Mouse (Mus musculus) adipocyte (in vitro differentiated cells): ENCODE measurements around the gene Cpn1.

ENCODE experiments used
- DNase-seq: peaks from one replicate; pipeline ENCODE4 v3.0.0-alpha.2; 2016; ENCODE audit warnings: low spot score

The Cpn1 gene

DNA sequence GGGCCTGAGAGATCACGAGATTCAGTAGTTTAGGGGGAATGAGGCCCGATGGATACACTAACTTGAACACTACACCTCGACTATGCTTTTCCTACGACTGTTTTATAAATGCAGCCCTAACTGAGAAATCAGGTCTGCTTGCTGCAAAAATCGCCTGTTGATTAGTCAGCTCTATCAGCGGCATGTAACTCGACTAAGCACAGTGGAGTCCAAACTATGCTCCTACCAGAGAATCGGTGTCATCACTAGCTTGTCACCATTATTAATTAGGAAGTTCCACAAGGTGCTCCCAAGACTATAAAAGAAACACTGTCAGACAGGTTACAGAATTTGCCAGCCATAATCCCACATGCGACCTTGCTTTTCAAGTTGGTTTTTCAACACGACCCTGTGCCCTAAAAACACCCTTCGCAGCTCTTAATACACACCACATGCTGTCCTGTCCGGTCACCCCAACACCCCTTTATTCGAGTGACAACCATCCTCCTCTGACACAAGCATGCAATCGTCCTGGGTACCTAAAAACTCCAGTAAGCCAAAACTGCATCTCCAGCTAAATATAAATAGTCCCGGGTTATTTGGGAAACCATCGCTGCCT lies 47.1 kb downstream of the Cpn1 start:
- peak; percentile 45 for DNase-seq

DNA sequence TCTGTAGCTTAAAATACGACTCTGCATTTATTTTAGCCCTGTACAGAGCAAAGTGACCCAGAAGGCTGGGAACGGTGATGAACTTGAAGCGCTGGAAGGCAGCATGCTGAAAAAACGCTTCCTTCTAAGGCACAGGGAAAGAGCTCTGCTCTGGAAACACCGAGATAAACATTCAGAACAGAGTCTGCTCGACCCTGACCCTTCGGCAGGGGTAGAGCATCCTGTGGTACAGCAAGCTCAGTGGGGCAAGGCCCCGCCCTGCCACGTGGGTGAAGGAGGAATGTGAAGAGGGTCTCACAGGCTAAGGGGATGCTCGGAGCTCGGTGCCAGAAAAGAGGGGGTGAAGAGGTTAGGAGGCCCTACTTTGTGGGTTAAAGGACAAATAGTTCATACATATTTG lies 48.0 kb downstream of the Cpn1 start:
- no peak for DNase-seq

DNA sequence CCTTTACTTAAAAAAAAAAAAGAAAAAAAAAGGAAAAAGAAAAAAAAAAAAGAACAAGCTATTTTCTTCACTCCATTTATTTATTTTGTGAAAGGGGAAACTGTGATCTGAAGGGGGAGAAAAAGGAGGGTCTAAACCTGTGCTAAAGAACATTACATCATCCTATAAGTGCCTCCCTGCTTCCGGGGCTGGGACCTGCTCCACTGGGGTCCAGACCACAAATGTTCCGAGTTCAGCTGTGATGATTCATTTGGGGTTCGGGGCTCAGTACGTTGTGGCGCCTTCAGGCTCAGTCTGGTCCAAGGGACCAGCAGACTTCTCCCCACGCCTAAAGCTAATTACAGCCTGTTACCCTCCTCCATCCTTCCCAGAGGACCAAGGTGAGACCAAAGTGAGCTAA lies 55.4 kb downstream of the Cpn1 start:
- no peak for DNase-seq

DNA sequence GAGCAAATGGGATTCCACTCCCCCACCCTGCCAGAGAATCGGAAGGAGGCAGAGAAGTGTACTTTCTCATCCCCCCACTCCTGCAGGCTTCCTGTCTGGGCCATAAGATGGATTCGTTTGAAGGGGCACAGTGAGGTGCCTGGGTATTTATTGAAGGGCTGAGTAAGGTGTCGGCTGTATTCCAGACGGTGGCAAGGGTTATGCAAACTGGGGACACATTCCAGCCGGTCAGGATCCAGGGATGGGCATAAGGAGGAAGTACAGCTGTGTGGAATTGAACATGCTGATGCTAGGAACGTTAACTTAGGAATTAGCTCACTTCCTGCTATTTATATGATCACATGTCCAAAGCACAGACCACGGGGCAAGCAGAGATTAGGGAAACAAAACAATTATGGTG lies 56.0 kb downstream of the Cpn1 start:
- DNase-seq, result no peak

DNA sequence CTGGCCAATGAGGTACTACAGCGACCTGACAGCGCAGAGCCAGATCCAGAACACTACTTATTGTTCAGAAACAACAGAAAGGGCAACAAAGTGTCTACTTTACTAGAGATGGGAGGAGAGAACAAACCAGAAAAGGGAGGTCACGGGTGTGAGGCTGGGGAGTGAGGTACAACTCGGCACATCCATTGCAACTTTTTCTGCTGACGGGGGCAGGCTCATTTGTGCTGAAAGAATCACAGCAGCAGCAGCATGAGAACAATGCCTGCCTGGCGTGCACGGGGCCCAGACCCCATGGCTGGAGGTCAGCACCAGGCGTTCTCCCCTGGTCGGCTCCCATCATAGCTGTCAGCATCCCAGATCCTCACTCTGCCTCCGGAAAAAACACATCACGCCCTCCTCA lies 56.5 kb downstream of the Cpn1 start:
- DNase-seq, result no peak

DNA sequence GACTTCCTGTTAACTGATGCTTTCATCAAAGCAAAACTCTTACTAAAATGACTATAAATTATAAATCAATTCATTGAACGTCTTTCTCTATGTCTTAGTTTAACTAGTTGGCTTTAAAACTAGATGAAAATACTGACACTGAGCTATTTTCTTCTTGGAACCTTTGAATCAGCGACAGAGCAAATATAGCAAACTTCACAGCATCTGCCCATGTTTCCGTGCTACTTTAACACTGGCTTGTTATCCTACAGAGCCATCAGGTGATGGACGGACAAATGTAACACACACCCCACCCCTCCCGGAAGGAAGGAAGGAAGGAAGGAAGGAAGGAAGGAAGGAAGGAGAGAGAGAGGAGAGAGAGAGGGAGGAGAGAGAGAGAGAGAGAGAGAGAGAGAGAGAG lies 58.4 kb downstream of the Cpn1 start:
- no peak for DNase-seq

DNA sequence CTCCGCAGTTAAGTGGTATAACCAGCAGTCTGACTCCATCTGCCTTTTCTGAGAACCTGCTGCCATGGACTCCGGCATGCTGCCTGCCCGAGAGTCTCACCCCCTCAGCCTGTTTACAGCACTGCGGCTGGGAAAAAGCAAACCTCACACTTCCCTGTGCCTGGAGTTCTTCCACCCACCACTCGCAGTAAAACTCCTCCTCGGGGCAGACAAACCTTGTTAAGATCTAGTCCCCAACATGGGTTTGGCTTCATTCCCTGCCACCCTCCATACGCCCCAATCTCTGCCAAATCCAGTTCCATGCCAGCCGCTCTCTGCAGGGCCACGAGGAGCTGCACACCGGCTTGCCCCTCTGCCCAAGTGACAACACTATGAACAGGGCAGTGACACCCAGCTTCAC lies 59.3 kb downstream of the Cpn1 start:
- no peak for DNase-seq

DNA sequence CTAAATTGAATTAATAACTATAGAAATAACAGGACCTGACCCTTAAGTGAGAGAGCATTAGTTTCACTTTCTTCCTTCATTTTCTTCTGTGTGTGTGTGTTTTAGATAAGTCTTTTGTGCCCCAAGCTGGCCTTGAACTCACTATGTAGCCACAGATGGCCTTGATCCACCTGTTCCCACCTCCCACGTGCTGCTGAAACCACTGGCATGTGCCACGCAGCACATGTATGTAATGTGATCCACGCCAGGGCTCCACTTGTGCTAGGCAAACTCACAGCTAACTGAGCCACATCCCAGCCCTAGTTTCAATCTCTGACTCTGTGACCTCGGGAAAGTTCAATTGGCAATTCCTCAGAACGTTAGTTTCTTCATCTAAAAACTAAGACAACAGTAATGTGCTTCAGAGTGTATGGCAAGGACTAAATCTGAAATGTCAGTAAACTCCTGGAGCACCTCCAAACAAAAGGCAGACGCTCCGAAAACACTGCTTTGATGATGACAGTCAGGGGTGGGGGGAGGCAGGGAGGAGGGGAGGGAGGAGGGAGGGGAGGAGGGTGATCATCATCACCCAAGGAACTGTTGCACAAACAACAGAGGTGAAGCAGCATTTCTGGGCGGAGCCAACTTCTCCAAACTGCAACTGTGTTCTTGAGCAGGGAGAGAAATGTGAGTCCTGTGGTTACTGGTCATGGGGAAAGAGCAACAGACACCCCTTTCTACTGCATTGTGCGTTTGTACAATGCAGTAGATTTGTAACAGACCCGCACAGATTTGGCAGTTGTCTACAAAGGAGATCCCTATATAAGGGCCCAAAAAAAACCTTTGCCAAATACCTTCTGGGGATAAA lies 60.0 kb downstream of the Cpn1 start:
- peak; percentile 65 for DNase-seq

DNA sequence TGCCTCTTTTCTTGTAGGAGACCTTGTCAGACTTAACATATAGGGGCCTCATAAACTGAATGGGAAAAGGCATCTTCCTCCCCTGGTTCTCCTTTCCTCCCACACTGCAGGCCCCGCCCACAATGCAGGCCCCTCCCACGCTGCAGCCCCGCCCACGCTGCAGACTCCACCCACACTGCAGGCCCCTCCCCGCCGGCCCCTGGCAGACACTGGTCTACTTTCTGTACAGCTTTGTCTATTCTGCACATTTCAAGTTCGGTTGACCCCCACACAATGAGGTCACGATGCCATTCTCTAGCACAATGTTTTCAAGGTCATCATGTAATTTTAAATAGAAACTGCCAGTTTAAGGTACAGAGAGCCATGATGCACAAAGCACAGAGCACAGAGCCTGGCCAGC lies 62.0 kb downstream of the Cpn1 start:
- no peak for DNase-seq

DNA sequence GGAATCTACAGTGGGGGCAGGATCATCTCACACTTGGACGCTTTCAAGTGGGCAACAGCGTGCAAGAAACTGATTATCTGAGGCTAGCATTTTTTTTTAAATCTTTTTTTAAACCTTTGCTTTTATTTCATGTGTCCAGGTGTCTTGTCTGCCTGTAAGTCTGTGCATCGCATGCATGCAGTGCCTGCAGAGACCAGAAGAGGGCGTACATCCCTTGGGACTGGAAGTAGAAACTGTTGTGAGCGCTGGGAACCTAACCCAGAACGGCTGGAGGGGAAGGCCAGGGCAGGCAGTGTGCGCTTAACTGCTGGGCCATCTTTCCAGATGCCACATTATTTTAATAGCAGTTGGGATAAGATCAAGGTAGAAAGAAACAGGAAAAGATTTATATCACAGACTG lies 63.4 kb downstream of the Cpn1 start:
- no peak for DNase-seq

DNA sequence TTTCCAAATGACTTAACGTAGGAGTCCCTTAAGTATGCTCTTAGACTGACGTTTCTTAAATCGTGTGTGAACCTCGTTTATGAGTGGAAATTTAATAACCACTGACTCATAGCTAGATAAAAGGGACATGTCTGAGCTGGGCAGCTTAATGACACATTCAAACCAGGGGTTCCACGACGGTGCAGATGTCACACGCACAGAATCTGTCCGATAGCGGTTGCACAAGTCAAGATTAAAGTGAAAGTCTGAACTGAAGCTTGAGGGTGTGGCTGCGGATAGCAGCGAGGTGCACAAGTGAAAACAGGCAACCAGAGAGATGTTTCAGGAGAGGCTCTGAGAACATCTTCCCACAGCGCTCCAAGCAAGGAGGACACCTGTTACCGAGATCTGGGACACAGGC lies 64.9 kb downstream of the Cpn1 start:
- DNase-seq, result no peak

DNA sequence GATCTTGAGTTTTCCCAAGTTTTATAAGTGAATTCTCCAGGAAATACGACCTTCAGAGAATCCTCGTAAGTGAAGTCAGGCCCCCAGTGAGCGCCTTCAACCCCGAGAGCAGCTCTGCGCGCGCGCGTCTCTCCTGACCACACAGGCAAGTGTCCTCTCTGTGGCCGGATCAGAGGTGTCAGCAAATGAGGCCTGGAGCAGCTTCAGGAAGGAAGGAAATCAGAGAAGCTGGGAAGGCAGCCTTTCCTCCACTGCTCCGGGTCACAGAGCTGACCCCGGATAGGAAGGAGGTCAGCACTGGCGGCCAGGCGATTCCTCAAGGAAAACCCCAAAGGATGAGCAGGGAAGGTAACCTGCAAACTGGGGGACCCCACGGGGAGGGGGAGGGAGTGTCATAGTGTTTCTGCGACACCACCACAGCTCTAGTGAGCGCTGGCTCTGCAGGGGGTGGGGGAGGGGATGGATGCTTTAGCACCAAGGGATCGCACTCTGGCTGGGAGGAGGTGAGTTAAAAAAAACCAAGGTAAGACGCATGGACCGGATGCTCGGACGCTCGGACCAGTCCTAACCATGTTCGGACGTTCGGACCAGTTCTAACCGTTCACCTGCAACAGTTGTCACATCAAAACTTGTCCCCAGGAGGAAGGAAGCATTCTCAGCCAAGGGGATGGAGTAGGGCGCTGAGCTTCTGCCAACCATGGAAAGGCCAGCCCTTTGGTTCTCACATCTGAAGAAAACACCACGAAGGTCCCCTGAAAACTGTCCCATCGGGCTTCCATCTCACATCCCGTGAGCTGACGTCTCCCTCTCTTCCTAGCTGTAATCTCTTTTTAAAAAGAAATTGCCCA lies 65.7 kb downstream of the Cpn1 start:
- no peak for DNase-seq

DNA sequence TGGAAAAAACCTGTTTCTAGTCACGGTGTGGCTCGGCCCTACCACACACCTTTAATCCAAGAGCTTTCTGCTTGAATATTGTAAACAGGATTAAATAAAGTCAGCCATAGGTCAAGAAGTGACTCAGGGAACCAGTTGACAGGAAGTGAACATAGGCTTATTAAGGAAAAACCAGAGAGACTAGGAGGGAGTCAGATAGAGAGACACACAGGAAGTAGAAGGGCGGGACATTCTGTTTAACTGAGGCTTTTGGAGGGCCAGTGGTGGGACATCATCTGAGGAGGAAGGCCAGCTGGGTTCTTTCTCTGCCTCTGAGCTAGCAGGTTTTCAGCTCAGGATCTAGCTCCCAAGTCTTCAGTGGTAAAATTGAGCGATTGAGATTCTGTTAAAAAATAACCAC lies 66.5 kb downstream of the Cpn1 start:
- DNase-seq, result peak; percentile 30

DNA sequence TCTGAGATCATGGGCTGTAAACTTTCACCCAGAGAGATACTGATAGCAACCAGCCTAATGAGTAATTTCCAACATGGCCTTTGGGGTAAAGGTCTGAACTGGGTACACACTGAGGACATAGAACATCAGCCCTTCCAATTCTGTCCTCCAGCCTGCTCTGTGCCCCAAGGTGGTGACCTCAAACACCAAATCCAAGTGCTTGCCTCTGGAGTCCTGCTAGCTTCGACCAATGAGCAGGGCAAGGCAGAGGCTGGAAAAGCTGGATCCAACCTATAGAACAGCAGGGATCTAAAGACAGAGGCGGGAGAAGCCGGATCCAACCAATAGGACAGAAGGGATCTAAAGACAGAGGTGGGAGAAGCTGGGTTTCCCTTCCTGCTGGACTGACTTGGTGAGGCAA lies 67.5 kb downstream of the Cpn1 start:
- DNase-seq, result peak; percentile 81

DNA sequence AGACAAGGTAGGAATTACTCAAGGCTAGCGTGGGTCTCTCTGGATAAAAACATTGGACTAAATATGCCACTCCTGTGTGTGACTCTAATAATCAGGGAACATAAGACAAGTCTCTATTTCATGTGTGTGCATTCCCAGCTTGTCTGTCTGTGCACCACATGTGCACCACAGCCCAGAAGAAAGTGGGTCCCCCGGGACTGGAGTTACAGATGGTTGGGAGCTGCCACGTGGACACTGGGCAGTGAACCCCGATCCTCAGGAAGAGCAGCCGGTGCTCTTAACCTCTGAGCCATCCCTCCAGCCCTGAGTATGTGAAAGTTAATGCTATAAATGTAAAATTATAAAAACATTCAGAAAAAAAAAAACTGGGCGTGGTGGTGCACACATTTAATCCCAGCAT lies 68.6 kb downstream of the Cpn1 start:
- DNase-seq, result no peak

DNA sequence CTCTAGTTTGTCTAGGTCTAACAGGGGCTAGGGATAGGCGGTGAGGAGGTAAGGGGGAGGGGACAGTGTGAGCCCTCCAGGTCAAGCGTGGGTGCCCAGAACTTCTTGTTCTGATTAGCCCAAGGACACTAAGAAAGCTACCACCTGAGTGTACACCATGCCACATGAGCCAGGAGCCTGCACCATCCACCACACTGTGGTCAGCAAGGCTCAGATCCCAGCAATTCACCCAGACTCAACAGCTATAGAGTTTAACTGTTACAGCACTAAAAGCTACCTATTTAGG lies 69.0 kb downstream of the Cpn1 start:
- DNase-seq, result no peak

DNA sequence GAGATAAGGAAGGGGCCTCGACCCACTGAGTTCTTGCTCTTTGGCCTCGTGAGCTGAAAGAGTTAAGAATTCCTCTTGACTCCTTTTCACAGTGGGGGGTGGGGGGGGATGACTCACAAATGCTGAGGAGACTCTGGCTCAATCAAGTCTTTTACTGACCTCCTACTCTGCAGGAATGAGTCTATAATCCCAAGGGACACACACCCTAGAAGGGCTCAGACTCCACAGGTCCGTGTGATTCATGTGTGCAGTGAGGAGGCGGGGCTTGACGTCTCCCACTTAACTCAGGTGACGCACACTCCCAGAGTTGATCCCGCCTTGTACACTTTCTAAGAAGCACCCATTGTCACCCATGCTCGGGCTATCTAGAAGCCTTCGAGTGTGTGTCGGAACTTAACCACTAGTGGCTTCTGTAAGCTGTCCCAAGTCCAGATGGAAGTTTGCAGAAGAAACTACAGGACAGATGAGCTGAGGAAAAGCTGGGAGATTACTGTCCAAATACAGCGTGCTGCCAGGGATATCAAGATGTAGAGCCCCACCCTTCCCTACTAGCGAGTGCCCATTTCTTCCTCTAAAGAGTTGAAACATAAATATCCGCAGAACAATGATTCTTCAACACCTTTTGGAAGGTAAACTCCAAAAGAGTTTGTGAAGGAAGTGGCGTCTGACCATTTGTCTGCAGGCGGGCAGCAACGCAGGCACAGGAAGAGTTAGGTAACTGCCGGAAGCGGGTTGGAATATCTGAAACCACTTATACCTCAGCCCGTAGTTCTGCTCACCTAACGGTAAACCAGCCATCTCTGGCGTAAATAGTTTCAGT lies 69.6 kb downstream of the Cpn1 start:
- peak; percentile 64 for DNase-seq

DNA sequence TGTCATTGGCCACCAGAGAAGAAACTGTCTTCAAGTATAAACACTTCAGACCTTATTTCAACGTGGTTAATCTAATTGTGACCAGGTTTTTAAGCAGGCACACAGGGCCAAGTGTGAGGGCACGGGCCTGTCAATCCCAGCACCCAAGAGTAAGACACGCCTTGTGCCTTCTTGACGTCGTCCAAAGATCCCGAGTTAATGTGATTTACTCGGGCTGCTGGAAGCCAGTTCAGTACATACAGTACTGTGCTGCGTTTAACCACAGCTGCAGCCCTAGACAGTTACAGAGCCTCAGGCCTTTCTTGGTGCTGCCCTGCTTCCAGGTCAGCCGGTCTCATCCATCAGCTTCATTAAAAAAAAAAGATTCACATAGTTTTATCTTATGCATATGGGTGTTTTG lies 70.9 kb downstream of the Cpn1 start:
- peak; percentile 32 for DNase-seq

DNA sequence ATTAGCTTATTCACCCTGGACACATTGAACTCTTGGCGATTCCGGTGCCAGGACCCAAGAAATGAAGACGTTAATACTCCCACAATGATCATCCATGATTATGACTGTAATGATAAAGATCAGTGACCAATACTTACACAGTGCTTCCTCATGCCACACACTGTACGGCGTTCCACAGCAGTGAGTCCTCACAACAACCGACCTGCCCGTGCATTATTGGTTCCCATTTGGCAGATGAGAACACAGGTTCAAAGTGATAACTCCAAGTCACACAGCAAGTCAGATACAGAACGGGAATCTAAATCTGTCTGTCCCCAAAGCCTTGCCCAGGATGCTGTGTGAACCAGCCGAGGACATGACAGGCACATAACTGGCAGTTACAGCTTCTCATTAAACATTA lies 71.4 kb downstream of the Cpn1 start:
- no peak for DNase-seq

DNA sequence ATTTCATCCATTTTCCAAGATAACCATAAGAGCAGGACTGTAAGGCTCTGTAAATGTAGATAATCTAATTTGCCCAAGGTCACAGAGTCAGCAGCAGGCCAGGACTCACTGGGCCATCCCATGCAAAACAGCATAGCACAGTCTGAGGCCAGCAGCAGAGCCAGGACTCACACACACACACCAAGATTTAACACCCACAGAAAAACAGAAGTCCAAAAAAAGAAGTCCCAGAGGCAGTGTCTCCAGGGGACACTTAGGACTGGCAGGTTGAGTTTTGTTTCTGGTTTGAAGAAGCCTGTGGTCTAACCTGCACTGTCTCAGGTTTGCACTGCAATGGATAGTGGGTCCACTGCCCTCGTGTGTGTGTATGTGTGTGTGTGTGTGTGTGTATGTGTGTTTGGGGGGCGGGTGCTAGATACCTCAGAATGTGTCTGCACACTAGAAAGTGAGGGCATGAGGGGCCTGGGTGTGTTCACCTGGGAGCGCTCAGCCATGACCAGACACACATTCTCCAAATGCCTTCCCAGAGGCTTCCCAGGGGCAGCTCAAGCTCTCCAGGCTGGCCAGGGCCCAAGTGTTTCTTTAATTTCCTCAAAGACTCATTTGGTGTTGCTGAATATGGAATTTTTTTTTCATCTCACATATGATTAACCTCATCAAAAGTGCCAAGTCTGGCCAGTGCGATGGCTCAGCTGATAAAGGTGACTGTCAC lies 73.4 kb downstream of the Cpn1 start:
- DNase-seq, result no peak

DNA sequence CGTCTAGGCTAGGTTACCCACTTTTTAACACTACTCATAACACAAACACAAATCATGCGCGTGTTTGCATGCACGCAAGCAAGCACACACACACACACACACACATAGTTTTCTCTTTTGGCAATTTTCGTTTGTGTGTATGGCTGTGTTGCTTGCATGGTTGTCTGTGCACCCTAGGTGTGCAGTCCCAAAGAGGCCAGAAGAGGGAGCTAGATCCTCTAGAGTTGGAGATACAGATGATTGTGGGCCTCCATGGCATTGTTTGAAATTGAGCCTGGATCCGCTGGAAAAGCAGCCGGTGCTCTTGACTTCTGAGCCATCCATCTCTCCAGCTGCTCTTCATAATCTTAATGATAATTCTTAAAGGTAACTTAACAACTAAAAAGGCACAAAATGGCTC lies 79.9 kb downstream of the Cpn1 start:
- no peak for DNase-seq
